Mouse (Mus musculus): ENCODE results near the gene Hnrnpll.
A peak's percentile ranks its signal among the peaks of the same experiment; 100 is the strongest.
"Not testable (repeated sequence)": the region's sequence is repeated elsewhere in the genome, so short reads cannot be mapped to it uniquely, and the experiment has no call there.

The Hnrnpll gene

GRCm38 (mm10) chr17:80059731-80060130, 2.4 kb downstream of the Hnrnpll start:
- no peak for DNase-seq (ENCODE audit: low read depth)

- DNase-seq (ENCODE audit: low read depth): no peak
These were observed 3.6 kb downstream of the Hnrnpll start for GRCm38 (mm10) chr17:80058501-80058900.

DNA sequence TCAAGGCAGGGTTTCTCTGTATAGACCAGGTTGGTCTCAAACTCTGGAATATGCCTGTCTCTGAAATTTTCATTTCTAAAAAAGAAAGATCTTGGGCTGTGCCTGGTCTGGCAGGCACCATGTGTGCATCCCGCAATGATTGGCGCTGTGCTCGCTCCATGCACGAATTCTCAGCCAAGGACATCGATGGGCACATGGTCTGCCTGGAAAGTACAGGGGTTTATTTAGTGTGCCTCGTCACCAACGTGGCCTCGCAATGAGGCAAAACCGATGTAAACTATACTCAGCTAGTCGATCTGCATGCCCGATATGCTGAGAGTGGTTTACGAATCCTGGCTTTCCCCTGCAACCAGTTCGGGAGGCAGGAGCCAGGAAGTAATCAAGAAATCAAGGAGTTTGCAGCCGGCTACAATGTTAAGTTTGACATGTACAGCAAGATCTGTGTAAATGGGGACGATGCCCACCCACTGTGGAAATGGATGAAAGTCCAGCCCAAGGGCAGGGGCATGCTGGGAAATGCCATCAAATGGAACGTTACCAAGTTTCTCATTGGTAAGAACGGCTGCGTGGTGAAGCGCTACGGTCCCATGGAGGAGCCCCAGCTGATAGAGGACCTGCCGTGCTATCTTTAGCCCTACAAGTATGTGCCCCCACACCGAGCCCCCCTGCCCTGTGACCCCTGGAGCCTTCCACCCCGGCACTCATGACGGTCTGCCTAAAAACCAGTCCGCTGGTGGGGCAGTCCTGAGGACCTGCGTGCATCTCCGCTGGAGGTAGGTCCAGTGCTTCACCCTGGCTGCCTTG, 8.0 kb downstream of the Hnrnpll start:
- no peak for DNase-seq (ENCODE audit: low read depth)

GRCm38 (mm10) chr17:80051682-80052081, 10.5 kb downstream of the Hnrnpll start:
- DNase-seq (ENCODE audit: low read depth): no peak

DNA sequence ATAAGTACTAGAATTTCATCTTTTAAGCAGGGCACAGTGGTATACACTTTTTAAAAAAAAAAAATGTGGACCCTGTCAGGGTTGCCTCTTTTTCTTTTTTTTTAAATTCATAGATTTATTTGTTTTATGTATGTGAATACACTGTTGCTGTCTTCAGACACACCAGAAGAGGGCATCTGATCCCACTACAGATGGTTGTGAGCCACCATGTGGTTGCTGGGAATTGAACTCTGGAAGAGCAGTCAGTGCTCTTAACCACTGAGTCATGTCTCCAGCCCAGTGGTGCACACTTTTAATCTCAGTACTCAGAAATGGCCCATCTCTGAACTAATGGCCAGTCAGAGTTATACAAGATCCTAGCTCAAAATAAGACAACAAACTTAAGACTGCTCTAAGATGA, 12.8 kb downstream of the Hnrnpll start:
- not testable (repeated sequence) for DNase-seq (ENCODE audit: low read depth)

GRCm38 (mm10) chr17:80048230-80048629, 13.9 kb downstream of the Hnrnpll start:
- DNase-seq (ENCODE audit: low read depth): peak; percentile 68

DNA sequence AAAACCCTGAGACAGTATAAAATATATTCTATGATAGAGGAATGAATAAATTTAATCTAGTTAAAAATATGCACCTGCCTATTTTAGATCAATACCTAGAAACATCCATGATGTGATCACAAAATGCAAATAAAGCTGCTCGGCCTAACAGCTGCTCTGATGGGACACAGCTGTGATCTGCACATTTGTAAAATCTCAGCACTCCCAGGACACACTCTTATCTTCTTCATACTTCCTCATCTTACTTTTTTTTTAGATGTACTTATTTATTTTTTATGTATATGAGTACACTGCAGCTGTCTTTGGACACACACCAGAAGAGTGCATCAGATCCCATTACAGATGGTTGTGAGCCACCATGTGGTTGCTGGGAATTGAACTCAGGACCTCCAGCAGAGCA, 20.4 kb downstream of the Hnrnpll start:
- no peak for DNase-seq (ENCODE audit: low read depth)

- no peak for DNase-seq (ENCODE audit: low read depth)
These were observed 33.5 kb downstream of the Hnrnpll start for GRCm38 (mm10) chr17:80028675-80029074.

DNA sequence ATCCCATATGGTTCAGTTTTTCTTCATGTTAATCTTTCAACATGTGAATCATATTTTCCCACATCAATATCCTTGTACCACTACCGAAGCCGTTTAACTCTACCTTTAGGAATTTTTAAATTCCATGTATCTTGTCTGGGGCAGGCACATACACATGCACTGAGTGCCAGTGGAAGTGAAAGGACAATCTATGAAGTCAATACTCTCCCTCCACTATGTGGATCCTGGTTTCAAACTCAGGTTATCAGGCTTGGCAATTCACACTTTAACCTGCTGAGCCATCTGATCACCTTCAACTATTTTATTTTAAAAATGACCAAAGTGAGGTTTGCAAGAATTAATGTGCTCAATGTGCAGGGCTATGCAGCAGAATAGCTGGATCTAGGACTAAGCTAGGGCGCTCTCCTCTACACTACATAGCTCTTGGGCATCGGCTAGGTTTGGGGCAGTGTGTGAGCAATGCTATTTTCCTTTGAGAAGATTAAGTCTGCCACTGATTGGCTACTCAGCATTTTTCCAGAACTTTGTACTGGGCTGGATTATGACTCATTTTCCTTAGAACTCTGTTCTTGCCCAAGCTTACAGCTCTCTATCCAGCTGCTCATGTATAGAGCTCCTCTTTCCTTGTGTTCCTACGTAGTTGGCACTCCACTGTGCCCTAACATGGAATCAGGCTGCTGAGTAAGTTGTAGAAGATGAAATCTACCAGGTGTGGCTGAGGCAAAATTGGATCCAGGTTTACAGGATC, 35.8 kb downstream of the Hnrnpll start:
- no peak for DNase-seq (ENCODE audit: low read depth)

DNA sequence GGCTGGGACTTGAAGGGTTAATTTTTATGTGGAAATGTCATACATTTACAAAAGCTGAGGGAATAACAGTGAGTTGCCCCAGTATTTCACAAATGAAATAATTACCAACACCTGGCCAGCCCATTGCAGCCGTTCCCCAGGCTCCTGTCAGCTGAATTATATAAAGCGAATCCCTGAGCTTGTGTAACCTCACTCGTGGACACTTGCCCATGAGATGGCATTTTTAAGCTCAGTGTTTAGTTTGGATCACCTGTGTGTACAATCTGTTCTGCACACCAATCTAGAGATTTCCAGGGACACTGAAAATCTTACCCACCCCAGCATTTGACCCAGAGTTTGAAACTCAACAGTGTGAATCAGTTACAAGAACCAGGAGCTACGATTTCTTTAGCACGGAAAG, 40.0 kb downstream of the Hnrnpll start:
- DNase-seq (ENCODE audit: low read depth): no peak

DNA sequence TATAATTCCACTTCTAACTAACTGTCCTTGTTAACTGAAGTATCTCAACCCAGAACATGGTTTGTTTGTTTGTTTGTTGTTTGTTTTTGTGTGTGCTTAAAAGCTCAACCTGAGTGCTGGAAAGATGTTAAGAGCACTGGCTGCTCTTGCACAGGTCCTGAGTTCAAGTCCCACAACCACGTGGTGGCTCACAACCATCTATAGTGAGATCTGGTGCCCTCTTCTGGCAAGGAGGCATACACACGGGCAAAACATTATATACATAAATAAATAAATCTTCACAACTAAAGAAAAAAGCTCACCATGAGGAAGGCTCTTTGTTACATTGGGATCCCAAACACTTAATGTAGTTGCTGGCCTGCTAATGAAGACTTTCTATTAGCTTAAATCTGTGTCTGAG, 41.6 kb downstream of the Hnrnpll start:
- no peak for DNase-seq (ENCODE audit: low read depth)

GRCm38 (mm10) chr17:80018976-80019541, 43.1 kb downstream of the Hnrnpll start:
- no peak for DNase-seq (ENCODE audit: low read depth)

GRCm38 (mm10) chr17:80018239-80018975, 43.7 kb downstream of the Hnrnpll start:
- no peak for DNase-seq (ENCODE audit: low read depth)

DNA sequence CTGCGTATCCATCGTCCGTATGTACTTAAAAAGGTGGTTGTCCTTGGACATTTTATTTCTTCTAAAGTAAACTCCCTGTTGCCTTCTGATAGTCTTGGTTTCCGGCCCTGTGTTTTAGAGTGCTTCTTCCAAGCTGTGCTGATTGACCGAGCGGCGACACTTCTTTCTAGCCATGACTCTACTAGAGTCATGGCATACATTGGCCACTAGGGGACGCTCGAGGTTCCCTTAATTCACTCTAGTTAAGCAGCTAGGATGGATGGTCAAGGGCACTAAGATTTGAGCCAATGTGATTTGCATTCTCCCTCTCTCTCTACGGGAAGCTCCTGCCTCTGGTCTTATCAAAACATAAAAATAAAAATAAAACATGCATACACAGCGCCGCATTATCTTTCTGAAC, 44.7 kb downstream of the Hnrnpll start:
- DNase-seq (ENCODE audit: low read depth): peak; percentile 50

- not testable (repeated sequence) for DNase-seq (ENCODE audit: low read depth)
These were observed 45.7 kb downstream of the Hnrnpll start for GRCm38 (mm10) chr17:80016400-80016799.

GRCm38 (mm10) chr17:80014361-80014809, 47.7 kb downstream of the Hnrnpll start:
- DNase-seq (ENCODE audit: low read depth): no peak

- DNase-seq (ENCODE audit: low read depth): no peak
These were observed 52.2 kb downstream of the Hnrnpll start for GRCm38 (mm10) chr17:80009926-80010325.

DNA sequence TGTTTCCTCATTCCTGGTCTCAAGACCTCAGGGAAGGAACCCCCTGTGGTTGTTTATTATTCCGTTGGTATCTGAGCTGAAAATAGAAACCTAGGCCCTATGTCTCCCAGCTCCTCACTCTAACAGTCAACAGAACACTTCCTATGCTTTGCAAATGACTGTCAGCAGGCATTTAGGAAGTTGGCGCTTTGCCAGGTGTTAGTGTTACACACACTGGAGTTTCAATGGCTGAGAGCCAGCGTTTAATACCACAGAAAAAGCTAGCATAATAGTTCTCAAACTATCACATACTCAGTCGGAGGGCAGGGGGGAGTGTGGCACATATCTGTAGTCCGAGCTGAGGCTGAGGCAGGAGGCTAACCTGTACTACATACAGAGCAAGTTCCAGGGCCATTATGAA, 53.3 kb downstream of the Hnrnpll start:
- DNase-seq (ENCODE audit: low read depth): no peak

DNA sequence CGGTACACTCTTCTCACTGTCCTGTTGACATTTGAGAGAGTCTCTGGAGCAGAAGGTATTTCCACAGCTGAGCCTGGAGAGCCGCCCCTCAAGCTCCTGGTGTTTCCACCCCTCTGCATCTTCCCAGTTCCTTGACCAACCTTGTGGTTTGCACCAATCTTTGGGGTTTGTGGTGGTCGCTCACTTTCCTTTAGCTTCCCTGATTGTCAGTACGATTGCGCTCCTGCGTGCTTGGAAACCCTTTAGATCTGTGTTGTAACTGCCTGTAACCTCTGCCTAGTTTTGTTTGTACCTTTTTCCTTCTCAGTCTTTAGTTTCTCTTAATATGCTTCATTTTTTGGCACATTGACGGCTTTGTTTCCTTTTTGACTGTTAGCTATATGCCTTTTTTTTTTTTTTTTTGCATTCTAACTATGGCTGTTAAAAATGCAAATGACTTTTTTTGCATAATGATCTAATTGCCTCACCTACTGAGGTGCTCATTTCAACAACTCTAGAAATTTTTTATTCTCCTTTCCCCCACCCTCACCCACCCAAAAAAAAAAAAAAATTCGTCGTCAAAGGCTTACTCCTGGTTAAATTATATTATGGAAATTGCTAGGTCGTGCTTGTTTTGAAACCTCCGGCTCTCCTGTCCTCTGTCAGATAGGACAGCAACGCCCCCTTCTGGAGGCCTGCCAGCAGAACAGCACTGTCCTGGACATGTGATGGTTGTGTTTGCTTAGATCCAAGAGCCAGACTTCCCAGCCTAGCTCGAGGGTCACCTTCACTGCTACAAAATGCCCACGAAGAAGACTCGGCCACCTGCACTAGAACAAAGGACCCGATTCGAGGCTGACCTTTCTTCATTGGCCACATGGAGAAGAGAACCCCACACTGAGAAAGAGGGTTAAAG, 57.5 kb downstream of the Hnrnpll start:
- peak; percentile 54 for DNase-seq (ENCODE audit: low read depth)

- not testable (repeated sequence) for DNase-seq (ENCODE audit: low read depth)
These were observed 58.3 kb downstream of the Hnrnpll start for GRCm38 (mm10) chr17:80003851-80004250.

DNA sequence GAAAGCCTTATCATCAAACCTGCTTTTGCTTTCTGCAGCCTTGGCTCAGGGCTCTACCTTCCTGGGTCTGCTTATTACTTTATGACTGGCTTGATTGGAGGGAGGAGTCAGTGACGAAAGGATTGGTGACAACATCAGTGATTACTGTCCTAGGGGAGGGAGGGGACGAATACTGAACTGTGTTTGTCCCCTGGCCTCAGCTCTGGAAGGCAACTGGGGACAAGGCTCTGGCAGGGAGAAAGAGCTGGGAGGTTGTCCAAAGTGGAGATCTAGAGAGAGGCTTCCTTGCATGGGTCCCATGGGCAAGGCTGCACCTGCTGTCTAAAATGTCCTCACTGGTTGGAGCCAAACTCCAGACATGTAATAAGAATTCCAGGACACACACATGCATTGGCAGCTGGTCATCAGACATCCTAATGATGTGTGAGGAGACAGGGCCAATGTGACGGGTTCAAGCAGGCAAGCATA, 59.7 kb downstream of the Hnrnpll start:
- DNase-seq (ENCODE audit: low read depth): no peak

Data from c-Kit-positive CD71-negative TER-119-negative erythroid progenitor cells, embryonic 14.5 days (primary cell).